Mouse (Mus musculus) ES-E14 (cell line): ENCODE measurements at regions not wholly inside any gene's neighbourhood (a gene's known extent, or its start where the extent isn't known, plus 50 kb on each side); places are given as distances from the start of the nearest gene placed in this dataset.

Source experiments
- CHD2 ChIP-seq: IDR thresholded peaks from 2 replicates; pipeline ENCODE4 v1.6.1; 2014; ENCODE audit warnings: mild to moderate bottlenecking, low read depth, low read length, inconsistent platforms
- ZC3H11A ChIP-seq: IDR thresholded peaks from 2 replicates; pipeline ENCODE4 v1.6.1; 2012; ENCODE audit warnings: low read depth, mild to moderate bottlenecking, inconsistent platforms, low read length, borderline replicate concordance
- ZNF384 ChIP-seq: IDR thresholded peaks from 2 replicates; pipeline ENCODE4 v1.6.1; 2012; ENCODE audit warnings: low read depth, low read length, inconsistent platforms

- no peak for TF ChIP-seq ZC3H11A
- TF ChIP-seq ZNF384 = no peak
- no peak for TF ChIP-seq CHD2
Observed at GRCm38 (mm10) chr11:38681264-38681663, 1445.5 kb upstream of the Tenm2 start.
